Mouse (Mus musculus) testis, adult 2 months (tissue): ENCODE data around the gene Ssh1. TPM values are rescaled to one million over a fixed set of nuclear protein-coding genes. Genes with fewer than 3 reads are reported as not detected.

Experiments
- H3K27ac ChIP-seq: fragments of 200-500 bp; 2 replicates; pipeline ENCODE4 v1.5.1; 2012; ENCODE audit warnings: low read depth, low read length; ENCODE audit not compliant: control insufficient read depth, insufficient read depth
- H3K27me3 ChIP-seq: fragments of 200-500 bp; 2 replicates; pipeline ENCODE4 v1.6.1; 2012; ENCODE audit warnings: mild to moderate bottlenecking, low read length, moderate library complexity; ENCODE audit not compliant: control insufficient read depth, insufficient read depth
- H3K36me3 ChIP-seq: fragments of 200-500 bp; 2 replicates; pipeline ENCODE4 v1.6.1; 2012; ENCODE audit warnings: mild to moderate bottlenecking, low read length; ENCODE audit not compliant: control insufficient read depth, insufficient read depth
- H3K4me1 ChIP-seq: fragments of 200-500 bp; 2 replicates; pipeline ENCODE4 v1.6.1; 2012; ENCODE audit warnings: low read length; ENCODE audit not compliant: control insufficient read depth, insufficient read depth
- H3K4me3 ChIP-seq: fragments of 200-500 bp; 2 replicates; pipeline ENCODE4 v1.5.1; 2012; ENCODE audit warnings: low read depth, mild to moderate bottlenecking, low read length, moderate library complexity, mixed read lengths; ENCODE audit not compliant: control insufficient read depth
- CTCF ChIP-seq: fragments of 200-500 bp; IDR thresholded peaks from 2 replicates; pipeline ENCODE4 v1.5.1; 2012; ENCODE audit warnings: low read depth, mild to moderate bottlenecking, inconsistent platforms, low read length, moderate library complexity; ENCODE audit not compliant: control insufficient read depth, insufficient read depth, insufficient replicate concordance
- POLR2A ChIP-seq: fragments of 200-500 bp; IDR thresholded peaks from 2 replicates; pipeline ENCODE4 v1.6.1; 2012; ENCODE audit warnings: low read depth, mild to moderate bottlenecking, inconsistent platforms, low read length, moderate library complexity; ENCODE audit not compliant: control insufficient read depth
- polyA plus RNA-seq: library from polyadenylated mRNA; depleted of rRNA; stranded (reverse); fragments of >200 nt; gene quantifications from 2 replicates; pipeline ENCODE4 v1.2.3, GENCODE M21; 2012

Ssh1 gene
- polyA plus RNA-seq, 1 experiment, result 5.0 TPM

DNA sequence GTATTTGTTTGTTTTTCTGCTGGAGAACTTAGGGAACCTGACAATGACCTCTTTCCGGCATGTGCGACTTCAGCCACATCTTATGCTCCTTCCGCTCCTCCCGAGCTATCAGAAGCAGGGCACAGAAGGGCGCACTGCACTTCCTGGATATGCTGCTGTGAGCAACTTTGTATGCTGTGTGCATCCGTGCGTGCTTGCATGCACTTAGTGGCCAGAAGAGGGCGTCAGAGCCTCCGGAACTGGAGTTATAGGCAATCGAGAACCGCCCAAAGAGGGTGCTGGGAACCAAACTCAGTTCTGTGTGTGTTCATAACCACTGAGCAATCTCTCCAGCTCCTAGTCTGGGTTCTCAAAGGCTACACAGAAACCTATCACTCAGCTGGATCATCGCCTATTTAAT is 37.0 kb upstream of the Ssh1 start:
- Histone ChIP-seq H3K27ac (no peak overlapping the region), H3K4me1 (peaks cover 5% of the 10 kb centered on the region), H3K36me3 (no peaks in the 10 kb centered on the region), H3K27me3 (no peaks in the 10 kb centered on the region), H3K4me3 (no peak overlapping the region)
- no peak for TF ChIP-seq POLR2A
- peak; percentile 26; the same call in 1 of the 2 replicates for TF ChIP-seq CTCF

DNA sequence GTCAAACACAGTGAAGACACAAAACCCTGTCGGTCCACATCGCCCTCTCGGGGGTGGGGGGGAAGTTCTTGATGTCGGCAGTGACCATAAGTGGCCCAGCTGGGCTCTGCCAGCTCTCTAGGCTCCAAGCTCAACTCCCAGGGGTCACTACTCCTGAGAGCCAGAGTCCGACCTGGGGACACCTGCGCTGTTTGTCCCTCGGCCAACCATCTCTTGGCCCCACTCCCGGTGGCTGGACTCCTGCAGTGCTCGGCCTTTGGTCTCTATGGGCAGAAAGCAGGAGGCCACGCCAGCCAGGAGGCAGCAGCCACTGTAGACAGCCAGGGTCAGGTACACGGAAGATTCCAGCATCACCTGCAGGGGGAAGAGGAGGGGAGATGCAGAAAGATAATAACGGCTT is 34.4 kb upstream of the Ssh1 start:
- Histone ChIP-seq H3K36me3 (no peaks in the 10 kb centered on the region), H3K27ac (no peak overlapping the region), H3K4me1 (peaks cover 7% of the 10 kb centered on the region), H3K27me3 (no peaks in the 10 kb centered on the region), H3K4me3 (no peak overlapping the region)
- no peak for TF ChIP-seq CTCF
- TF ChIP-seq POLR2A, result no peak

DNA sequence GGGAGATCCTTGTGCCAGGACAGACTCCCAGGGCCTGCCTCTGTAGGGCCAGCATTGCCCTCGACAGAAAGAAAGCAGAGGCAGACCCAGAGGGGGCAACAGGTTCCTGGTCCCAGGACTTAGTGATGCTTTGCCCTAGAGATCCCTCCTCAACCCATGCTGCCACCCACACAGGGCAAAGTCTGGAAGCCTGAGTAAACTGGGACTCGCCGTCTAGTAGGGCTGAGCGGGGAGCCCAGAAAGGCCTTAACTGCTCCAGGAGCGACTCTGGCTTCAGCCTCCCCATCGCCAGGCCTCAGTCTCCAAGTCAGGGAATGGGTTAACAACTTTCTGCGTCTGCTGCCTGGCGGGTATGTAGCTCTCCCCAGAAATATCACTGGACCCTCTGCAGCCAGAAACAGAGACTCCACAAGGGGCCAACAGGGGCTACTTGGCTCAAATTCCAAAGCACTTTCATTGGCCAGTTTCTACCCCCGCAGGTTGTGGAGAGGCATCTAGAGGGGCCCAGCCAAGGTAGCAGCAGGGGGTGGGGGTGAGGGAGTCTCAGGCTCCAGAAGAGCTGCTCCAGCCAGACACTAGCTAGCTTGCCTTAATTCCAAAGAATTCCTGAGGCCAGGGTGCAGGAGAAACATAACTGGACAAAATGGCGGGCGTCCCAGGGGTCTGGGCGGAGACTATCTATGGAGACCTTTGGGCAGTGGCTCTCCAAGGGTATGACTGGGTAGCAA is 33.7 kb upstream of the Ssh1 start:
- Histone ChIP-seq H3K4me3 (no peak overlapping the region), H3K27ac (no peak overlapping the region), H3K36me3 (no peaks in the 10 kb centered on the region), H3K27me3 (no peaks in the 10 kb centered on the region), H3K4me1 (peaks cover 7% of the 10 kb centered on the region)
- no peak for TF ChIP-seq POLR2A
- no peak for TF ChIP-seq CTCF

DNA sequence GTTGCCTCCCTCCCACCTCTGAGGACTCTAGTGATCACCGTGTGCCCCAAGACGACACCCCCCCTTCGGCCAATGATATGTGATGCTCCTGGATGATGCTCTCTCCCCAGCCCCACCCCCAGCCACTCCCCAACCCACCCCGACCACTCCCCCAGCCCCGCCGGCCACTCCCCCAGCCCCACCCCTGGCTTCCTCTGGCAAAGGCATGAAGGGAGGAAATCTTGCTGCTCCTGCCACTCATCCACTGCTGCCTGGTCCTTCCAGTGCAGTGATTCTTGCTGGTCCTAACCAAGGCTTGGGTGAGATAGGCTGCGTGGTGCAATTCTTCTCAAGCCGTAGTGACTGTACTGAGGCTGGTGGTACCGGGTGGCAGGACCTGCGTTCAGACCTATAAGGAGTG is 31.2 kb upstream of the Ssh1 start:
- no peak for TF ChIP-seq CTCF
- TF ChIP-seq POLR2A, result no peak
- Histone ChIP-seq H3K4me1 (peaks cover 3% of the 10 kb centered on the region; the same call in 1 of the 2 replicates), H3K36me3 (no peaks in the 10 kb centered on the region), H3K4me3 (no peak overlapping the region), H3K27ac (no peak overlapping the region), H3K27me3 (no peaks in the 10 kb centered on the region)

DNA sequence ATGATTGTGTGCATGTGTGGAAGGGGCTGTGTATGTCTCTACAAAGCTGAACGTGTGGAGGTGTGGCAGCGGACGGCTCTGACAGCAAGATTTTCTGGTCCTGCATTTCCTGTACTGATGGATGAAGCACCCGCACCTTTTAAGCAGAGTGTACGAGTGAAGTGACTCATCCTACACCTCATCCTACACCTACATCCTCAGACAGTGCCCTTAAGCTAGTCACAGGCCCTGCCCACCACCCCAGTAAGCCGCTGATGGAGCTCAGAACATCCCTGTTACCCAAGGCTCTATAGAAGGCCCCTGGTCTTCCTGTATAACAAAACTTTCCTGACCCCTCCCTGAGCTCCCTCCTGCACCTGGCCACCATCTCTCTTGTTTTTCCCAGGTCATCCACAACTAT is 30.7 kb upstream of the Ssh1 start:
- Histone ChIP-seq H3K4me1 (peaks cover 3% of the 10 kb centered on the region; the same call in 1 of the 2 replicates), H3K4me3 (no peak overlapping the region), H3K27me3 (no peaks in the 10 kb centered on the region), H3K36me3 (no peaks in the 10 kb centered on the region), H3K27ac (no peak overlapping the region)
- TF ChIP-seq POLR2A (no peak), CTCF (no peak)

DNA sequence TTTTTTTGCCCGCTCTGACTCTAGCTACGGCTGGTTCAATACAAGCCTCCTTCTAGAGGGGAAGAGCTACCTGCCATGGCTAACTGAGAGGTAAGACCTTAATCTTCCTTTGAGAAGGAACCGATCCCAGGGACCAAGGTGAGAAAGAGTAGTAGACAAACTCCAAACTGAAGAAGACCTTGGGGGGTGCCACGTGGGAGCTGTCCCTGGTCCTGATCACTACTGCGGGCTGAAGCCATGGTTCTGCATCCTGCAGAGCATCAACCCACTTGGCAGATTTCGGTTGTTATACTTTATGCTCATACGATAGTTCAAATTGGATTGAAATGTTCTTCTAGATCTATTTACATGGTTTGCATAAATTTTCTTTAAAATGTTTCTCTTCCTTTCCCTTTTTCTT is 21.4 kb upstream of the Ssh1 start:
- H3K27ac ChIP-seq, result no peak overlapping the region
- H3K4me1 ChIP-seq, result no peaks in the 10 kb centered on the region
- no peaks in the 10 kb centered on the region for H3K36me3 ChIP-seq
- TF ChIP-seq POLR2A, result no peak
- TF ChIP-seq CTCF, result no peak
- no peaks in the 10 kb centered on the region for H3K27me3 ChIP-seq
- no peak overlapping the region for H3K4me3 ChIP-seq

DNA sequence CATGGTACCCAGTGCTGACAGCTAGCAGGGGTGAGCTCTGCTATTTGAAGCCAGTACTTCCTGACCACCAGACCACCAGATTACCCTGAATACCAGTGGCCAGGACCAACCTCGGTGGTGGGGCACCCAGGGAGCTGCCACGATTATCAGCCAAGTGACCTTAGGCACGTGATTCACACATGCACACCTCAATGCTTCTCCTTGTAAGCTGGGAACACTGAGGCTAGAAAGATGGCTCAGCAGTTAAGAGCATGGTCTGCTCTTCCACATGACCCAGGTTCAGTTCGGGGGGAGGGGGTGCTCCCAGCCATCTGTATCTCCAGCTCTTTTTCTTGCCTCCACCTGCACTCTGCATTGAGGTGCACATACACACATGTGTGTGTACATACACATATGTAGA is 15.4 kb upstream of the Ssh1 start:
- TF ChIP-seq POLR2A (no peak), CTCF (no peak)
- no peak overlapping the region for H3K4me3 ChIP-seq
- H3K27ac ChIP-seq, result no peak overlapping the region
- H3K4me1 ChIP-seq, result peaks cover 4% of the 10 kb centered on the region
- no peaks in the 10 kb centered on the region for H3K27me3 ChIP-seq
- no peaks in the 10 kb centered on the region for H3K36me3 ChIP-seq
